Mouse (Mus musculus) kidney, embryonic 14.5 days (tissue): ENCODE measurements around the gene Lrrc32. TPM values are rescaled to one million over a fixed set of nuclear protein-coding genes. Genes with fewer than 3 reads are reported as not detected.

Source experiments
- ATAC-seq: fragments of 200-750 bp; cut with Nextera tagmentation; 2 replicates; pipeline ENCODE4 v1.8.0; 2017; ENCODE audit warnings: moderate number of reproducible peaks, mild to moderate bottlenecking, moderate TSS enrichment, moderate library complexity; ENCODE audit not compliant: low FRiP score, low TSS enrichment
- H3K27ac ChIP-seq: fragments of 300-500 bp; sonication (generic); 2 replicates; pipeline ENCODE4 v1.5.1; 2014; ENCODE audit warnings: low read depth, mild to moderate bottlenecking, low read length, moderate library complexity, mixed read lengths
- H3K27me3 ChIP-seq: fragments of 300-500 bp; sonication (generic); 2 replicates; pipeline ENCODE4 v1.6.1; 2014; ENCODE audit warnings: mild to moderate bottlenecking, low read length; ENCODE audit not compliant: control insufficient read depth, insufficient read depth
- H3K36me3 ChIP-seq: fragments of 300-500 bp; sonication (generic); 2 replicates; pipeline ENCODE4 v1.6.1; 2014; ENCODE audit warnings: low read length, mixed read lengths; ENCODE audit not compliant: control insufficient read depth, insufficient read depth
- H3K4me1 ChIP-seq: fragments of 300-500 bp; sonication (generic); 2 replicates; pipeline ENCODE4 v1.6.1; 2014; ENCODE audit warnings: low read length, mixed read lengths; ENCODE audit not compliant: control insufficient read depth, insufficient read depth
- H3K4me2 ChIP-seq: fragments of 300-500 bp; sonication (generic); replicated peaks from 2 replicates; pipeline ENCODE4 v1.6.1; 2014; ENCODE audit warnings: low read depth, mild to moderate bottlenecking, low read length
- H3K4me3 ChIP-seq: fragments of 300-500 bp; sonication (generic); 2 replicates; pipeline ENCODE4 v1.5.1; 2014; ENCODE audit warnings: mild to moderate bottlenecking, low read length
- H3K9ac ChIP-seq: fragments of 300-500 bp; sonication (generic); 2 replicates; pipeline ENCODE4 v1.6.1; 2014; ENCODE audit warnings: low read depth, mild to moderate bottlenecking, low read length, moderate library complexity
- H3K9me3 ChIP-seq: fragments of 300-500 bp; sonication (generic); 2 replicates; pipeline ENCODE4 v1.6.1; 2016; ENCODE audit warnings: low read length; ENCODE audit not compliant: control insufficient read depth
- WGBS: fragments of 180-500 bp; shearing (Covaris S2); extraction: QIAGEN DNeasy Blood & Tissue Kit; methylation state at CpG from one replicate; pipeline ENCODE4 v1.1.7; 2014; 5-methylcytosine and 5-hydroxymethylcytosine counted together
- polyA plus RNA-seq: library from polyadenylated mRNA; unstranded; fragments of >200 nt; fragmentation: Nextera tagmentation; extraction: Ambion mirVana; gene quantifications from 2 replicates; pipeline ENCODE4 v1.2.1, GENCODE M21; 2014

The Lrrc32 gene
- polyA plus RNA-seq, 1 experiment from 2014 or later = 13.7 TPM

DNA sequence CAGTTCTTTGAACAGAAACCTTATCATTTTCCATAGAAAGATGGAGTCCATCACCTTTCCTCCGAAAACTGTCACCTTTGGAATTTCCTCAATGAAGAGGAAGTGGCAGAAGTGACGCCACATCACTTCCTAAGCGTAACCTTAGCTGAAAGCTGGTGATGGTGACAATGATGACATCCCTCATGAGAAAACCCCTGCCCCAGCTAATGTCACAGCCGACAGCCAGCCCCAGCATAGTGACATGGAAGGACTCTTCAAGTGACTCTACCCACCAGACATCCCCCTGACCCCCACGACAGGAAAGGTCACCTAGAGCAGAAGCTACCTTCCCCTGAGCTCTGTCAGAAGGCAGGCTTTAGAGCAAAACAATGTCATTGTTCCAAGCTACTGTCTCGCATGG is 46.1 kb downstream of the Lrrc32 start:
- no peak overlapping the region for H3K27ac ChIP-seq
- H3K9ac ChIP-seq = no peak overlapping the region
- H3K36me3 ChIP-seq = no peaks in the 10 kb centered on the region
- H3K27me3 ChIP-seq = no peaks in the 10 kb centered on the region
- no peak overlapping the region for H3K4me2 ChIP-seq
- ATAC-seq = no peak
- WGBS = 91% methylated on average over 6 of the region's 6 CpGs
- H3K4me3 ChIP-seq = no peak overlapping the region
- peaks cover 6% of the 10 kb centered on the region for H3K4me1 ChIP-seq
- H3K9me3 ChIP-seq = no peaks in the 10 kb centered on the region

DNA sequence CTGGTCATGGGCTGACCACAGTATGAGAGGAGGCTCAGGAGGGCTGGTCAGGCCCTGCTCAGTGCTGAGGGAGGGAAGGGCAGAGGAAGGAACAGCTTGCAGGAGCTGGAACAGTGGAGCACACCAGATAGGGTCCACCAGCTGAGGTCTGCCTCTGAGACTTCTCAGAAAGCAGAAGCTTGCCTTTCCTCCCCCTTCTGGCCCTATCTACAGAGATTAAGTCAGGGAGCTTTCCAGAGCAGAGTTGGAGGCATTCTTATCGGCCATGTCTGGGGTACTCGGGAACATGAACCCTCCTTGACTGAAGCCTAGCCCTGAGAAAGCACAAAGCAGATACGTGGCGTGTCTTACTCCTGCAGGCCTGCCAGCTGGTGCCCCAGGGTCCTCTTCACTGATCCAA is 46.8 kb downstream of the Lrrc32 start:
- no peaks in the 10 kb centered on the region for H3K9me3 ChIP-seq
- 86% methylated on average over 4 of the region's 4 CpGs for WGBS
- H3K9ac ChIP-seq = no peak overlapping the region
- no peak overlapping the region for H3K4me3 ChIP-seq
- ATAC-seq = no peak
- H3K4me2 ChIP-seq = no peak overlapping the region
- H3K36me3 ChIP-seq = no peaks in the 10 kb centered on the region
- peaks cover 6% of the 10 kb centered on the region for H3K4me1 ChIP-seq
- H3K27ac ChIP-seq = no peak overlapping the region
- no peaks in the 10 kb centered on the region for H3K27me3 ChIP-seq

DNA sequence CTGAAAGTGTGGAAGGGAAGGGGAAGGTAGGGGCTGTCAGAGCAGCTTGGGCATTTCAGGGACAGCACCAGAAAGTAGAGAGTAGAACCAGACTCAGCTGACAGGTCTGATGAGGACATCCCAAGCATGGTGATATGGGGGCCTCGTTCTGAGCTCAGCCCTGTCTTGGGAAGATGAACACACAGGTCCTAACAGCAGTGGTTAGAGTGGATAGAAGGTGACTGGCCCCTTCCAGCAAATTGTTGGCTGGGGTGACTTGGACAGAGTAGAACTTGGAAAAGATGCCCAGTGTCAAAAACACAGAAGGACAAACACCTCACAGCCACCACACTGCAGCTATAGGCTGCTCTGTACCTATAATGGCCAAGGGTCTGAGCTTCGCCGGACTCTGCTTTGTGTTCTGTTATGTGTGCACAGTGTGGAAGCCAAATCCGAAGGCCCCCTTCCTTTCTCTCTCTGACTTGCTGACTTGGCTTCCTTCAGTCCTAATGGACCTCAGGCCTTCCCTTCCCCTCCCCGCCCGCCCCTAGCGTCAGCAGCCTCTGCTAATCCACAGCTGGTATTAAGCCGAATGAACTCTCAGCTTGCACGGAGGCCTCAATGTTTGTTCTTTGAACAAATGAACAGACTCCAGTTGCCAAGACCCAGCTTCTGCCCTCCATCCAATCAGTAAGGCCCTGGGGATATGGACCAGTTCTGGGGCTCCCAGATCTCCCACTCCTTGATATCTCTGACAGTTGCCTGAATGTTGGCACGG is 48.3 kb downstream of the Lrrc32 start:
- Histone ChIP-seq H3K4me2 (no peak overlapping the region), H3K4me1 (peaks cover 6% of the 10 kb centered on the region), H3K4me3 (no peak overlapping the region), H3K27ac (peak overlapping the region; percentile 2; the same call in 1 of the 2 replicates), H3K9me3 (no peaks in the 10 kb centered on the region), H3K36me3 (no peaks in the 10 kb centered on the region), H3K27me3 (no peaks in the 10 kb centered on the region), H3K9ac (no peak overlapping the region)
- ATAC-seq = no peak
- 43% methylated on average over 10 of the region's 10 CpGs for WGBS

DNA sequence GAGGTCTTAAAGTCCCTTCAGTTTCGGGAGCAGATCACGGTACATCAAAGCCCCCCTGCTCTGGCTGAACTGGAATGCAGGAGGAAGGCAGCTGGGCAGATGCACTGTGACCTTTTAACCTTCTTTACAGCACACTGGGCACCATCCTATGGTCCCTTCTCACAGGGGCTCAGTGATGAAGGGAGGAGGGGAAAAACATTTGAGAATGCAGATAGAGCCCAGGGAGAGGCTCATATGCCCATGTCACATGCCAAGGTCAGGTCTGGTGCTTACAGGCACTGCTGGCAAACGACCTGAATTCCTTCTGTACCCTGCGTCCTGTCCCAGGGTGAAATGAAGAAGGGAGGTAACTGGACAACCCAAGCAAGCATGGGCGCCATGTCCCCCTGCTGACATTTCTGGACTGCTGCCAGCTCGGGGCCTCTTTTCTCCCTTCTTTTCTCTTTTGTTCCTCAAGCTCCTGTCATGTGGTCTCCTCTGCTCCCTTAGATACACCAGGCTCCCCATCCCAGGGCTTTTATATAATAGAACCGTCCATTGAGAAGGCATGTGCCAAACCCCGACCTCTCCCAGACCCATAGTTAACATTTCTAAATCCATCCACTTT is 49.0 kb downstream of the Lrrc32 start:
- H3K4me3 ChIP-seq = no peak overlapping the region
- no peaks in the 10 kb centered on the region for H3K9me3 ChIP-seq
- no peak overlapping the region for H3K9ac ChIP-seq
- WGBS = 47% methylated on average over 8 of the region's 8 CpGs
- ATAC-seq = 0 out of 2 replicates have a peak, but pooled peaks have one; percentile 44
- no peaks in the 10 kb centered on the region for H3K27me3 ChIP-seq
- no peaks in the 10 kb centered on the region for H3K36me3 ChIP-seq
- peak overlapping the region; percentile 2; the same call in 1 of the 2 replicates for H3K27ac ChIP-seq
- peaks cover 6% of the 10 kb centered on the region for H3K4me1 ChIP-seq
- no peak overlapping the region for H3K4me2 ChIP-seq

DNA sequence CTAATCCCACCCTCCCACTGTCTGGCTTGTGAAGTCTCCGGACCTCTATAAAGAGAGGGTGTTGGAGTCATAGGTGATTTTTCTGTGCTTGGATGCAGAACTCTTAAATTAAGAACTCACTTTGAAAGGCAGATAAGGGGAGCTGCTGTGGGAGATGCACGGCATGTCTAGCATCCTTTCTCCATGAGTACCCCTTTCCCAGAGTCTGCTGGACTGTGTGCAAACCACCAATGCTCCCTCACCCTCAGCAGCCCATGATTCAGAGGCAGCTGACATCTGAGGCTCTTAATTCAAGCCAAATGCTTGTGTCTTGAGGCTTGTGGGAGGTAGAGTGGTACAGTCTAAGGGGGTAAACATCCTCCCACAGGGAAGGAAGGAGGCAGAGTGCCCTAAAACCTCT is 51.8 kb downstream of the Lrrc32 start:
- ATAC-seq = no peak
- Histone ChIP-seq H3K4me3 (no peak overlapping the region), H3K27ac (no peak overlapping the region), H3K9me3 (no peaks in the 10 kb centered on the region), H3K27me3 (no peaks in the 10 kb centered on the region), H3K4me1 (peaks cover 6% of the 10 kb centered on the region), H3K4me2 (no peak overlapping the region), H3K9ac (no peak overlapping the region), H3K36me3 (no peaks in the 10 kb centered on the region)
- WGBS = 46% methylated on average over 2 of the region's 2 CpGs

DNA sequence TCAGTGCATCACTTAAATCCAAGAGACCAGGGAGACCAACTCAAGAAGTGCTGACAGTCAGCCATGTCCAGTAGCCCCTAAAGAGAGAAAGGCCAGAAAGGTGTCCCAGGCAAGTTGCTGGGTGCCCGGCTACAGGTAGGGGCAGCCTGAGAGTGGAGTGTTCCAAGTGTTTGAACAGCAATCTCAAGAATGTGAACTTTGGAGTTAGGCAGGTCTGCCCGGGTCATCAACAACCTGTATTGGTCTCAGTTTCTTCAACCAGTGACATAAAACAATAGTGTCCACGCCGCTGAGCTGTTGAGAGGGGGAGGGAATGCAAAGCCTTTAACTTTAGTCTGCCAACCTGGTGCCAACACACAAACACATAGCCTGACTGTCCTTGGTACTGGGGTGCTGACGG is 52.5 kb downstream of the Lrrc32 start:
- Histone ChIP-seq H3K4me3 (no peak overlapping the region), H3K9ac (no peak overlapping the region), H3K27me3 (no peaks in the 10 kb centered on the region), H3K4me1 (peaks cover 6% of the 10 kb centered on the region), H3K27ac (no peak overlapping the region), H3K9me3 (no peaks in the 10 kb centered on the region), H3K4me2 (no peak overlapping the region), H3K36me3 (no peaks in the 10 kb centered on the region)
- WGBS = 81% methylated on average over 5 of the region's 5 CpGs
- no peak for ATAC-seq

DNA sequence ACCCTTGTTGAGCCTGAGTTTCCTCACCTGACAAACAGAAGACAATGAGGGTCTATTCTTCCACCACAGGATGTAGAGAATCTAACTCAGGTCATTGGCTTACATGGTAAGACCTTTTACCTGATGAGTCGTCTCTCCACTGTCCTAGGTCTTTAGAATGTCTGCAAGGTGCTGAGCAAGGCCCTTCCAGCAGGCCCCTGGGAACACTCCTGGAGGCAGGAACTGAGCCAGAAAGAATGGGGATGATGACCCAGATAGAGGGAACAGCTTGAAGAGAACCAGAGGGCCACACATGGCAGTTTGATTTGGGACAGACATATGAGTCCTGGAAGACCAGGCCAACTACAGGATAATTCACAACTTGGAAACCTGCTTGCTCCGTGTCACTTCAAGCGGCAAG is 53.2 kb downstream of the Lrrc32 start:
- no peak overlapping the region for H3K27ac ChIP-seq
- WGBS = 79% methylated on average over 3 of the region's 3 CpGs
- no peak overlapping the region for H3K4me3 ChIP-seq
- H3K4me2 ChIP-seq = no peak overlapping the region
- H3K27me3 ChIP-seq = no peaks in the 10 kb centered on the region
- no peak overlapping the region for H3K9ac ChIP-seq
- ATAC-seq = no peak
- peaks cover 6% of the 10 kb centered on the region for H3K4me1 ChIP-seq
- H3K9me3 ChIP-seq = no peaks in the 10 kb centered on the region
- no peaks in the 10 kb centered on the region for H3K36me3 ChIP-seq

DNA sequence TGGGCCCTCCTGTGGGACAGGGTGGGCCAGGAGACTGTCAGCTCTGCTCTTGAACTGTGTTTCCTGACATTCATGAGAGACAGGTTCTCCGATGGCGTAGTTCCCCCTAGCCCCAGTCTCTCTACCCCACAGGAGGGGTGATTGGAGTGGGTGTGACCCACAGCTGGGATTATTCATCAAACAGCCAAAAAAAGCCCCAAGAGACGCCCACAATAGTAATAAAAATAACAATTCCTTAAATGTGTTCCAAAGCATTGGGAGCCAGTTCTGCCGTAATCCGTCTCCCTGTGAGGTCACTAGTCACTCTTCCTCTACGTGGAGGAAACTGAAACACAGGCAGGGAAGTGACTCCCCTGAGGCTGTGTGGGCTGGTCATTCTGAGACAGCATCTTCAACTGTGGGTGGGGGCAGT is 53.7 kb downstream of the Lrrc32 start:
- H3K4me3 ChIP-seq = no peak overlapping the region
- 0 out of 2 replicates have a peak, but pooled peaks have one; percentile 24 for ATAC-seq
- WGBS = 45% methylated on average over 6 of the region's 6 CpGs
- no peak overlapping the region for H3K9ac ChIP-seq
- peaks cover 6% of the 10 kb centered on the region for H3K4me1 ChIP-seq
- no peaks in the 10 kb centered on the region for H3K9me3 ChIP-seq
- H3K27ac ChIP-seq = no peak overlapping the region
- no peaks in the 10 kb centered on the region for H3K36me3 ChIP-seq
- no peak overlapping the region for H3K4me2 ChIP-seq
- H3K27me3 ChIP-seq = no peaks in the 10 kb centered on the region

DNA sequence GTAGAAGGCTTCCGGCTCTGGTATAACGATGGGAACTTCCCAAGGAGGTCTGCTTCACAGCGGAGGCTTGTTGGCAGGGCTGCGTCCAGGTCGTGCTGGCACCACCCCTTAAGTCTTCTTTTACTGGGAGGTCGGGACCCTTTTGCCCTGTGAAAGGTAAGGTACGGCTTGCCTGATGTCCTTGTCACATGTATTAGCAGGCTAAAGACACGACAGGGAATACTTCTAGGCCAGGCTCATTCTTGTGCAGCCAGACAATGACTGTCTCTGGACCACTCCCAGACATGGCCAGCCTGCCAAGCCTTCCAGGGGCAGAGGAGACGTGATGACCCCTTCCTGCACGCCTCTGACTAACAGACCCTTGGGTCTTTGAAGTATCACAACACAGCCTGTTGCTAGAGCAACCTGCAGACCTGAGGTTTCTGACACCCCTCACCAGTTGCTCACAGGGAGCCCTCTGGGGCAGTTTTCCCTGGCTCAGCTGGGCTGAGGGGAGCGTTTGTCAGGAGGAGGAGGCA is 54.8 kb downstream of the Lrrc32 start:
- Histone ChIP-seq H3K4me1 (no peaks in the 10 kb centered on the region), H3K9me3 (no peaks in the 10 kb centered on the region), H3K27ac (no peak overlapping the region), H3K27me3 (no peaks in the 10 kb centered on the region), H3K9ac (no peak overlapping the region), H3K36me3 (no peaks in the 10 kb centered on the region), H3K4me3 (no peak overlapping the region), H3K4me2 (no peak overlapping the region)
- WGBS = 40% methylated on average over 11 of the region's 11 CpGs
- ATAC-seq = no peak
